Comparison of ENCODE assay signal across 16 mouse cellular contexts in the genomic region with DNA sequence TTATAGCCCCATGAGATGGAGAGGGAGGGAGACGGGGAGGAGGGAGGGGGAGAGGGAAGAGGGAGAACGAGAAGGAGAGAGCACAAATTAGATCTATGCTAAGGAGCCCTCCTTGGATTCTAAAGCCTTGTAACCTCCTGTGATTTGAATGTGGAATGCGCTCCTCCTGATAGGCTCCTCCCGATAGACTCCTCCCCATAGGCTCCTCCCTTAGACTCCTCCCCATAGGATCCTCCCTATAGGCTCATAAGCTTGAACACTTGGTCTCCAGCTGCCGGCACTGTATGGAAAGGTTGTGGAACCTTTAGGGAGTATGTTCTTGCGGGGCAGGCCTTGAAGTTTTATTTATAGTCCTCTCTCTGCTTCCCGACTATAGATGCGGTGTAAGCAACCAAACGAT. TPM values are rescaled to one million over a fixed set of nuclear protein-coding genes. Genes with fewer than 3 reads are reported as not detected.
DNase-seq lines count a peak whose midpoint lies in the region; ATAC-seq and TF ChIP-seq lines count a peak whose summit lies in the region.
"Had no signal": no experiment of that assay in that cellular context is flagged by ENCODE, and none has a peak within 500 bp of the region (broad histone marks: within the 10 kb centered on the region; RNA-seq: fewer than 3 reads in every experiment).

No protein-coding gene starts in this region.

- no peak for DNase-seq in heart, postnatal 4 days
- DNase-seq in lung, adult 2 months = no peak
- DNase-seq in stomach, postnatal 0 days (ENCODE audit: low spot score) = no peak
- DNase-seq in left cerebral cortex, adult 9 months (ENCODE audit: low spot score in 2 of 2) = no peak
- DNase-seq in thymus, adult 2 months = no peak
- DNase-seq: adrenal gland, postnatal 10 days; cerebellum, adult 18-20 months; heart, adult 2 months; left cerebral cortex, postnatal 4 days had no signal

- TF ChIP-seq EP300 in stomach, postnatal 0 days (optimal IDR thresholded peaks at IDR 0.05) = no peak

- H3K9ac ChIP-seq in heart, embryonic 11.5 days (ENCODE audit: low read depth, low read length) = no peak overlapping the region
- no peak overlapping the region for H3K9ac ChIP-seq in lung, embryonic 15.5 days
- H3K9ac ChIP-seq in embryonic facial prominence, embryonic 13.5 days = no peak overlapping the region
- no peak overlapping the region for H3K9ac ChIP-seq in stomach, postnatal 0 days (ENCODE audit: low read length)

- WGBS in heart, embryonic 11.5 days (ENCODE audit: insufficient replicate concordance) = 28% methylated on average over 9 of the region's 9 CpGs
- 30% methylated on average over 9 of the region's 9 CpGs for WGBS in lung, embryonic 15.5 days
- WGBS in lung, adult 2 months = 50% methylated on average over 9 of the region's 9 CpGs
- WGBS in embryonic facial prominence, embryonic 13.5 days = 18% methylated on average over 9 of the region's 9 CpGs
- WGBS in stomach, postnatal 0 days = 32% methylated on average over 9 of the region's 9 CpGs
- WGBS in thymus, adult 2 months = 88% methylated on average over 9 of the region's 9 CpGs

- no peak for TF ChIP-seq POLR2A in lung, adult 2 months (IDR thresholded peaks at IDR 0.05; ENCODE audit: borderline replicate concordance, extremely low read depth, low read depth, low read length)
- no peak for TF ChIP-seq POLR2A in thymus, adult 2 months (IDR thresholded peaks at IDR 0.05; ENCODE audit: control insufficient read depth, extremely low read depth, insufficient read depth, low read length, poor library complexity)

- no peaks in the 10 kb centered on the region for H3K9me3 ChIP-seq in heart, embryonic 11.5 days (replicated peaks; ENCODE audit: control insufficient read depth, low read length)
- H3K9me3 ChIP-seq in lung, embryonic 15.5 days = no peaks in the 10 kb centered on the region
- H3K9me3 ChIP-seq in embryonic facial prominence, embryonic 13.5 days = no peaks in the 10 kb centered on the region
- no peaks in the 10 kb centered on the region for H3K9me3 ChIP-seq in stomach, postnatal 0 days (ENCODE audit: control insufficient read depth, low read length)

- H3K36me3 ChIP-seq in heart, embryonic 11.5 days (ENCODE audit: control insufficient read depth, insufficient read depth, low read length) = no peaks in the 10 kb centered on the region
- no peaks in the 10 kb centered on the region for H3K36me3 ChIP-seq in lung, embryonic 15.5 days
- H3K36me3 ChIP-seq in embryonic facial prominence, embryonic 13.5 days = no peaks in the 10 kb centered on the region
- H3K36me3 ChIP-seq in stomach, postnatal 0 days (ENCODE audit: control insufficient read depth, insufficient read depth, low read length) = no peaks in the 10 kb centered on the region
- H3K36me3 ChIP-seq in thymus, adult 2 months (ENCODE audit: control insufficient read depth, insufficient read depth, low read length) = no peaks in the 10 kb centered on the region

- no peaks in the 10 kb centered on the region for H3K27me3 ChIP-seq in heart, embryonic 11.5 days (ENCODE audit: control insufficient read depth, insufficient read depth, low read length)
- 0 out of 2 replicates have a peak, but pooled peaks cover 6% of the 10 kb centered on the region for H3K27me3 ChIP-seq in lung, embryonic 15.5 days
- H3K27me3 ChIP-seq in embryonic facial prominence, embryonic 13.5 days = peaks cover 7% of the 10 kb centered on the region; the same call in 1 of the 2 replicates
- no peaks in the 10 kb centered on the region for H3K27me3 ChIP-seq in stomach, postnatal 0 days (ENCODE audit: control insufficient read depth, insufficient read depth, low read length)
- H3K27me3 ChIP-seq in thymus, adult 2 months (ENCODE audit: control insufficient read depth, insufficient read depth, low read length) = no peaks in the 10 kb centered on the region

- peaks cover 15% of the 10 kb centered on the region; the same call in 1 of the 2 replicates for H3K4me1 ChIP-seq in heart, embryonic 11.5 days (ENCODE audit: control insufficient read depth, insufficient read depth, low read length)
- H3K4me1 ChIP-seq in lung, embryonic 15.5 days = peaks cover 20% of the 10 kb centered on the region
- H3K4me1 ChIP-seq in lung, adult 2 months (ENCODE audit: control insufficient read depth, insufficient read depth, low read length) = peaks cover 9% of the 10 kb centered on the region
- H3K4me1 ChIP-seq in embryonic facial prominence, embryonic 13.5 days = peaks cover 14% of the 10 kb centered on the region
- H3K4me1 ChIP-seq in stomach, postnatal 0 days (replicated peaks; ENCODE audit: control insufficient read depth, insufficient read depth) = peaks cover 3% of the 10 kb centered on the region; the same call in 1 of the 2 replicates
- H3K4me1 ChIP-seq in thymus, adult 2 months (replicated peaks; ENCODE audit: control insufficient read depth, insufficient read depth, low read length) = peaks cover 14% of the 10 kb centered on the region

- H3K4me3 ChIP-seq in heart, embryonic 11.5 days (ENCODE audit: low read depth, low read length) = no peak overlapping the region
- H3K4me3 ChIP-seq in lung, embryonic 15.5 days = 0 out of 2 replicates have a peak overlapping the region, but pooled peaks have one; percentile 0
- no peak overlapping the region for H3K4me3 ChIP-seq in lung, adult 2 months (replicated peaks; ENCODE audit: extremely low read depth, low read depth, low read length)
- H3K4me3 ChIP-seq in embryonic facial prominence, embryonic 13.5 days = no peak overlapping the region
- H3K4me3 ChIP-seq in stomach, postnatal 0 days (ENCODE audit: low read depth, low read length) = no peak overlapping the region
- no peak overlapping the region for H3K4me3 ChIP-seq in thymus, adult 2 months (ENCODE audit: control insufficient read depth, insufficient read depth, low read length)
- H3K4me3 ChIP-seq: heart, adult 2 months; layer of hippocampus, adult 2 months; megakaryocyte, embryonic 14.5 days; myocyte had no signal

- no peak for TF ChIP-seq CTCF in lung, adult 2 months (IDR thresholded peaks at IDR 0.05; ENCODE audit: insufficient read depth, low read length)
- TF ChIP-seq CTCF in stomach, postnatal 0 days (IDR thresholded peaks at IDR 0.05; ENCODE audit: low read depth) = no peak
- no peak for TF ChIP-seq CTCF in thymus, adult 2 months (IDR thresholded peaks at IDR 0.05; ENCODE audit: borderline replicate concordance, control insufficient read depth, extremely low read depth, insufficient read depth, low read length, poor library complexity)

- H3K4me2 ChIP-seq in heart, embryonic 11.5 days = peak overlapping the region; percentile 27
- peak overlapping the region; percentile 3; the same call in 1 of the 2 replicates for H3K4me2 ChIP-seq in lung, embryonic 15.5 days
- 0 out of 2 replicates have a peak overlapping the region, but pooled peaks have one; percentile 9 for H3K4me2 ChIP-seq in embryonic facial prominence, embryonic 13.5 days
- H3K4me2 ChIP-seq in stomach, postnatal 0 days (replicated peaks; ENCODE audit: low read depth) = no peak overlapping the region

- H3K27ac ChIP-seq in heart, embryonic 11.5 days (ENCODE audit: low read depth, low read length) = no peak overlapping the region
- no peak overlapping the region for H3K27ac ChIP-seq in lung, embryonic 15.5 days
- H3K27ac ChIP-seq in embryonic facial prominence, embryonic 13.5 days = no peak overlapping the region
- H3K27ac ChIP-seq in stomach, postnatal 0 days (replicated peaks) = no peak overlapping the region
- H3K27ac ChIP-seq in thymus, adult 2 months (ENCODE audit: control insufficient read depth, insufficient read depth, low read length) = no peak overlapping the region
- H3K27ac ChIP-seq: heart, adult 2 months; hindbrain, postnatal 0 days; layer of hippocampus, adult 2 months had no signal

- no peak for ATAC-seq in heart, embryonic 11.5 days (replicated peaks; ENCODE audit: insufficient number of reproducible peaks, low FRiP score, low TSS enrichment)
- ATAC-seq in lung, embryonic 15.5 days (ENCODE audit: borderline replicate concordance, extremely low read depth, low FRiP score, low TSS enrichment) = 0 out of 2 replicates have a peak, but pooled peaks have one; percentile 24
- ATAC-seq in embryonic facial prominence, embryonic 13.5 days (ENCODE audit: insufficient number of reproducible peaks, insufficient read depth, low FRiP score, low TSS enrichment, low read depth) = no peak
- ATAC-seq in stomach, postnatal 0 days (ENCODE audit: low FRiP score, low TSS enrichment) = 0 out of 2 replicates have a peak, but pooled peaks have one; percentile 19
- ATAC-seq: hindbrain, postnatal 0 days had no signal

RNA-seq across cellular contexts. Expression of gene Elf2, which starts 20.6 kb away (rescaled TPM):
- polyA plus RNA-seq in heart, embryonic 11.5 days (2014; fragmentation: Nextera tagmentation; extraction: Ambion mirVana) = 44.5 and 48.2 TPM in 2 replicates
- total RNA-seq in heart, postnatal 4 days (2021) = 10 to 100 TPM; 89.9 to 99.9 TPM
- polyA plus RNA-seq in lung, embryonic 15.5 days (2015; fragmentation: Nextera tagmentation; extraction: Ambion mirVana) = 69.9 and 73.4 TPM in 2 replicates
- 46.1 and 52.7 TPM in 2 replicates for polyA plus RNA-seq in lung, adult 2 months (2012; rRNA removed)
- 64.5 and 72.5 TPM in 2 replicates for polyA plus RNA-seq in embryonic facial prominence, embryonic 13.5 days (2015; fragmentation: Nextera tagmentation; extraction: Ambion mirVana)
- polyA plus RNA-seq in stomach, postnatal 0 days (2015; fragmentation: Nextera tagmentation; extraction: Ambion mirVana) = 32.4 and 36.3 TPM in 2 replicates
- 85.0 and 106 TPM in 2 replicates for polyA plus RNA-seq in thymus, adult 2 months (2012; rRNA removed)

RNA-seq across cellular contexts. Expression of gene Mgarp, which starts 35.5 kb away (rescaled TPM):
- 14.2 and 15.4 TPM in 2 replicates for polyA plus RNA-seq in heart, embryonic 11.5 days (2014; fragmentation: Nextera tagmentation; extraction: Ambion mirVana)
- total RNA-seq in heart, postnatal 4 days (2021) = under 1 TPM; 0.45 to 0.95 TPM
- 2.5 and 2.8 TPM in 2 replicates for polyA plus RNA-seq in lung, embryonic 15.5 days (2015; fragmentation: Nextera tagmentation; extraction: Ambion mirVana)
- not detected in 2 replicates for polyA plus RNA-seq in lung, adult 2 months (2012; rRNA removed)
- polyA plus RNA-seq in embryonic facial prominence, embryonic 13.5 days (2015; fragmentation: Nextera tagmentation; extraction: Ambion mirVana) = 5.2 and 7.0 TPM in 2 replicates
- polyA plus RNA-seq in stomach, postnatal 0 days (2015; fragmentation: Nextera tagmentation; extraction: Ambion mirVana) = 0.73 and 0.82 TPM in 2 replicates
- 0.18 and 0.22 TPM in 2 replicates for polyA plus RNA-seq in thymus, adult 2 months (2012; rRNA removed)
- total RNA-seq: layer of hippocampus, adult 2 months; left cerebral cortex, postnatal 4 days had no signal

RNA-seq across cellular contexts. Expression of gene Ndufc1, which starts 47.7 kb away (rescaled TPM):
- polyA plus RNA-seq in heart, embryonic 11.5 days (2014; fragmentation: Nextera tagmentation; extraction: Ambion mirVana) = 1,265 and 1,267 TPM in 2 replicates
- total RNA-seq in heart, postnatal 4 days (2021) = 1,000 to 10,000 TPM; 1,091 to 1,121 TPM
- polyA plus RNA-seq in lung, embryonic 15.5 days (2015; fragmentation: Nextera tagmentation; extraction: Ambion mirVana) = 631 and 694 TPM in 2 replicates
- polyA plus RNA-seq in lung, adult 2 months (2012; rRNA removed) = 88.1 and 106 TPM in 2 replicates
- polyA plus RNA-seq in embryonic facial prominence, embryonic 13.5 days (2015; fragmentation: Nextera tagmentation; extraction: Ambion mirVana) = 766 and 796 TPM in 2 replicates
- 884 and 979 TPM in 2 replicates for polyA plus RNA-seq in stomach, postnatal 0 days (2015; fragmentation: Nextera tagmentation; extraction: Ambion mirVana)
- 152 and 169 TPM in 2 replicates for polyA plus RNA-seq in thymus, adult 2 months (2012; rRNA removed)

RNA-seq across cellular contexts. Expression of gene Naa15, which starts 53.9 kb away (rescaled TPM):
- 37.8 and 39.6 TPM in 2 replicates for polyA plus RNA-seq in heart, embryonic 11.5 days (2014; fragmentation: Nextera tagmentation; extraction: Ambion mirVana)
- total RNA-seq in heart, postnatal 4 days (2021) = 10 to 100 TPM; 62.3 to 65.8 TPM
- 45.5 and 46.3 TPM in 2 replicates for polyA plus RNA-seq in lung, embryonic 15.5 days (2015; fragmentation: Nextera tagmentation; extraction: Ambion mirVana)
- 2.1 and 3.9 TPM in 2 replicates for polyA plus RNA-seq in lung, adult 2 months (2012; rRNA removed)
- polyA plus RNA-seq in embryonic facial prominence, embryonic 13.5 days (2015; fragmentation: Nextera tagmentation; extraction: Ambion mirVana) = 52.5 and 61.9 TPM in 2 replicates
- polyA plus RNA-seq in stomach, postnatal 0 days (2015; fragmentation: Nextera tagmentation; extraction: Ambion mirVana) = 16.3 and 19.0 TPM in 2 replicates
- polyA plus RNA-seq in thymus, adult 2 months (2012; rRNA removed) = 6.0 and 6.7 TPM in 2 replicates

Comparison
In these comparisons a context has a peak if more than half of its experiments do, and no peak if none do; other contexts are left out.
1. ATAC-seq: peak in lung, embryonic 15.5 days (single experiment) and stomach, postnatal 0 days (single experiment); none in heart, embryonic 11.5 days (single experiment) and embryonic facial prominence, embryonic 13.5 days (single experiment).